Mouse (Mus musculus) E14TG2a.4 (cell line): ENCODE results near the gene Lingo2.

ENCODE experiments used
- CTCF ChIP-seq: conservative IDR thresholded peaks from 2 replicates; pipeline ENCODE4 v1.5.1; 2014; ENCODE audit warnings: low read length
- NANOG ChIP-seq: IDR thresholded peaks from 2 replicates; pipeline ENCODE4 v1.6.1; 2014; ENCODE audit warnings: borderline replicate concordance, low read length, mixed read lengths
- POU5F1 ChIP-seq: IDR thresholded peaks from 2 replicates; pipeline ENCODE4 v1.6.1; 2014; ENCODE audit warnings: low read length, borderline replicate concordance

DNA sequence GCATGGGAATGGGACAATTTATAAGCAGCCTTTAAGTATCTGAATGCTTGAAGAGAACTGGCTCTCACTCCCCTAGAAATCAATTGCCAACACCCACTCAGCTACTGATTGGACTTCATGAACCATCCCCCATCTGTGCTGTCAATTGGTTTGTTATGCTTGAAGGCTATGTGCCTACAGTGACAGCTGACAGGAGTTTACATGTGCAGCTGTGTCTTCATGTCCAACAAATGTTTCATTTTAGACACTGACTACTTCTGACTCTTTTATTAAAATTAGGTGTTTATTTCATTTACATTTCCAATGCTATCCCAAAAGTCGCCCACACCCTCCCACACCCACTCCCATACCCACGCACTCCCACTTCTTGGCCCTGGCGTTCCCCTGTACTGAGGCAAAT lies 516.3 kb downstream of the Lingo2 start:
- TF ChIP-seq CTCF, result no peak
- no peak for TF ChIP-seq POU5F1
- TF ChIP-seq NANOG, result no peak
